In the genomic region with DNA sequence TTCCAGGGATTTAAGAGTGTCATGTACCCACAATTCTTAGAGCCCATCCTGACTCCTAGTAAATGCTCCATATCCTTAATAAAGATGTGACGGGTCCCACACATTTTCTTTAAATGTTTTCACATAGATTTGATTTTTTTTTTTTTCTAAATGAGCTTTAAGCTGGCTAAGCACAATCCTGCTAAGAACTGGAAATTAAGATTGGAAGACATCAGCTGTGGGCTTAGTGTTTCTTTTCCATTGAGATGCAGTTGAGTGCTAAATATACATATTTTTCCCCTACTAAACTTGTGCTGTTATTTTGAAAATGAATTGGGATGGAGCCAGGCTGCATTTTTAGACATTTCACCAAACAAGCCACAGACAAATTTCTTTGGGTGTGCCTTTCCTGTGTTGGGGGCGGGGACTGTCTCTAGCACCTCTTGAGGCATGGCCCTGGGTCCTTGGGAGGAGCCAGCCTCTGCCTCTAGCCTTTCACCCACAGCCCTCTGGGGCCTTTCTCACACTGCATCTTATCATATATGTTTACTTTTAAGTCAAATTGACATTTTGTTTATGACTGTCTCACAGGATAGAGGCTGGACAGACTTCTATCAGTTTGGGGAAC, we compare ENCODE assay signal across 8 mouse cellular contexts. TPM values are rescaled to one million over a fixed set of nuclear protein-coding genes. Genes with fewer than 3 reads are reported as not detected.
DNase-seq lines count a peak whose midpoint lies in the region; ATAC-seq and TF ChIP-seq lines count a peak whose summit lies in the region.

No protein-coding gene starts in this region.

- no peak overlapping the region for H3K9ac ChIP-seq in neural tube, embryonic 13.5 days
- H3K9ac ChIP-seq in forebrain, postnatal 0 days: no peak overlapping the region

- TF ChIP-seq CTCF in forebrain, postnatal 0 days (IDR thresholded peaks at IDR 0.05; ENCODE audit: low read depth): no peak

- H3K9me3 ChIP-seq in neural tube, embryonic 13.5 days: no peaks in the 10 kb centered on the region
- H3K9me3 ChIP-seq in forebrain, postnatal 0 days (ENCODE audit: low read length): no peaks in the 10 kb centered on the region

- H3K27ac ChIP-seq in neural tube, embryonic 13.5 days (replicated peaks): 0 out of 2 replicates have a peak overlapping the region, but pooled peaks have one; percentile 23
- H3K27ac ChIP-seq in forebrain, postnatal 0 days (ENCODE audit: low read depth, low read length): 0 out of 2 replicates have a peak overlapping the region, but pooled peaks have one; percentile 45

- H3K4me1 ChIP-seq in neural tube, embryonic 13.5 days (replicated peaks): peaks cover 72% of the 10 kb centered on the region
- H3K4me1 ChIP-seq in forebrain, postnatal 0 days (ENCODE audit: insufficient read depth): peaks cover 28% of the 10 kb centered on the region

- peaks cover 8% of the 10 kb centered on the region for H3K36me3 ChIP-seq in neural tube, embryonic 13.5 days
- H3K36me3 ChIP-seq in forebrain, postnatal 0 days (ENCODE audit: insufficient read depth): no peaks in the 10 kb centered on the region

- no peak overlapping the region for H3K4me3 ChIP-seq in neural tube, embryonic 13.5 days
- H3K4me3 ChIP-seq in forebrain, postnatal 0 days (ENCODE audit: low read depth, low read length): no peak overlapping the region

- DNase-seq in neural tube, embryonic 10.5 days (ENCODE audit: extremely low spot score, low spot score): no peak
- DNase-seq in forebrain, postnatal 0 days: no peak
- peak; percentile 61 to 72 for DNase-seq in kidney, postnatal 4 days
- DNase-seq in spleen, postnatal 36 days (ENCODE audit: low spot score in 2 of 2): peak; percentile 76 to 84
- no peak for DNase-seq in urinary bladder, postnatal 14 days (ENCODE audit: low spot score)
- DNase-seq in cerebellum, postnatal 36 days: no peak
- no peak for DNase-seq in urinary bladder, adult 2 months (ENCODE audit: low spot score)

- no peak overlapping the region for H3K4me2 ChIP-seq in neural tube, embryonic 13.5 days
- no peak overlapping the region for H3K4me2 ChIP-seq in forebrain, postnatal 0 days (ENCODE audit: low read depth)

- ATAC-seq in neural tube, embryonic 13.5 days (ENCODE audit: low read depth): no peak
- no peak for ATAC-seq in forebrain, postnatal 0 days

- no peaks in the 10 kb centered on the region for H3K27me3 ChIP-seq in neural tube, embryonic 13.5 days
- H3K27me3 ChIP-seq in forebrain, postnatal 0 days (ENCODE audit: insufficient read depth, low read length): no peaks in the 10 kb centered on the region

- WGBS in neural tube, embryonic 13.5 days: 83% methylated on average over 2 of the region's 2 CpGs
- WGBS in forebrain, postnatal 0 days: 71% methylated on average over 2 of the region's 2 CpGs

RNA-seq across cellular contexts. Expression of a gene that starts 36.6 kb away (rescaled TPM):
- 54.6 and 58.9 TPM in 2 replicates for polyA plus RNA-seq in neural tube, embryonic 13.5 days (2015; fragmentation: Nextera tagmentation; extraction: Ambion mirVana)
- 86.6 and 102 TPM in 2 replicates for total RNA-seq in forebrain, postnatal 0 days (2014; rRNA removed)
- polyA plus RNA-seq in forebrain, postnatal 0 days (2015; fragmentation: Nextera tagmentation; extraction: Ambion mirVana): 75.4 and 81.0 TPM in 2 replicates
- 19.8 and 27.1 TPM in 2 replicates for polyA plus RNA-seq in urinary bladder, adult 2 months (2012; rRNA removed)

Comparison
In these comparisons a context has a peak if more than half of its experiments do, and no peak if none do; other contexts are left out.
1. DNase-seq: peak in kidney, postnatal 4 days (2 of 2) and spleen, postnatal 36 days (2 of 2); none in neural tube, embryonic 10.5 days (single experiment), forebrain, postnatal 0 days (single experiment), urinary bladder, postnatal 14 days (single experiment), cerebellum, postnatal 36 days (0 of 2) and urinary bladder, adult 2 months (single experiment).